Mouse (Mus musculus) left cerebral cortex, postnatal 36 days (tissue): ENCODE results near the gene Catsperd. TPM values are rescaled to one million over a fixed set of nuclear protein-coding genes. Genes with fewer than 3 reads are reported as not detected.
A peak's percentile ranks its signal among the peaks of the same experiment; 100 is the strongest.

Experiments
- DNase-seq, 2 experiments: peaks; one replicate each; pipeline ENCODE4 v3.0.0; 2021 to 2022; ENCODE audit warnings: low spot score in 2 of 2, mixed read lengths in 1 of 2
- intact Hi-C: fragments of 180-260 bp; cut with DNase I; formaldehyde crosslinking; loops from one replicate; pipeline ENCODE4 v1.15.1; 2025
- total RNA-seq, 2 experiments: library from RNA; stranded (reverse); gene quantifications; 2 replicates each; pipeline ENCODE4 v1.2.3; 2021

The Catsperd gene
- under 1 TPM; 0.57 to 0.91 TPM for total RNA-seq

DNA sequence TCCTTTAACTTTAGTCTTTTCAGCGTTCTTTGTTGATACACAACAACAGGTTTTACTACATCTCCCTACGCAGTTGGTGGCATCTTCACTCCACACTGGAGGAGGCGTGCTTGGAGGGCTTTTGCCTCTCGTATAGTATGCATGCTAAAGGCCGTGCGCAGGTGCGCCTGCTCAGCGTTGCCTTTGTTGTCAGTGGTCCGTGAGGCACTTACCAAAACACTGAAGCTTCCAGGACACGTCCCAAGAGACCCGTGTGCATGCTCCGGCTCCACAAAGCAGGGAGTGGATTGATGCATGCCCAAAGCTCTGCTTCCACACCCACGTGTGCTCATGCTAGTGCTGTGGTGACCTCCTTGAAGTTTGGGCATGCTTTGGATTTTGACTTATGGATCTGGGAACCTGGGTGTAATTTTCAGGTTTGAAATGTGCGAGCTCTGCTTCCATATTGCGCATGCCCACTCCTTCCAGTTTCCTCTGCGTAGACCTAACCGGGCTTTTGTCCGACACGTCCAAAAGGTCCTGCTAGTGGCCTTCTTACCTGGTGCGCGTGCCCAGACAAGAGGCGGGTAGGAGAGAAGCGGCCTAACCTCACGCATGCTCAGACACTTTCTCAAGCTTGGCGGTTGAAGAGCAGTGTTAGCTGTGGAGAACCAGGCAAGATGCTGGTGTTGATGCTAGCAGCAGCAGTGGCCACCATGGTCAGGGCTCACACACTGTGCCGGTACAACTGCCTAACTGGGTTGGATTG is at the start of gene Catsperd:
Gene Catsperd, plus strand, starts transcription at position 614 of the 748 bp plus-strand sequence.
- intact Hi-C loops = loop anchor here (2.0 to 5.0 kb wide), 2 partner anchors 15 to 40 kb away; partner anchors contain the start of gene Rpl36
- DNase-seq = no peak

- DNase-seq = no peak
- intact Hi-C loops = no loop called here
Observed at GRCm38 (mm10) chr17:56583071-56583470, 44.9 kb upstream of the Catsperd start.

GRCm38 (mm10) chr17:56583611-56584256 is 44.2 kb upstream of the Catsperd start:
- peak; percentile 24 to 29 for DNase-seq
- intact Hi-C loops = loop anchor here (2.0 kb wide), 1 partner anchor 89 kb away; the partner anchor contains the start of gene Ranbp3

GRCm38 (mm10) chr17:56584257-56585130 is 43.4 kb upstream of the Catsperd start, which contains the start of the genes Safb2 and Safb:
TSS of gene Safb2 (minus strand) at chr17:56584585.
TSS of gene Safb (plus strand) at chr17:56584825.
- intact Hi-C loops = loop anchor here (2.0 kb wide), 1 partner anchor 88 kb away; the partner anchor contains the start of gene Ranbp3
- peak; percentile 100 for DNase-seq

DNA sequence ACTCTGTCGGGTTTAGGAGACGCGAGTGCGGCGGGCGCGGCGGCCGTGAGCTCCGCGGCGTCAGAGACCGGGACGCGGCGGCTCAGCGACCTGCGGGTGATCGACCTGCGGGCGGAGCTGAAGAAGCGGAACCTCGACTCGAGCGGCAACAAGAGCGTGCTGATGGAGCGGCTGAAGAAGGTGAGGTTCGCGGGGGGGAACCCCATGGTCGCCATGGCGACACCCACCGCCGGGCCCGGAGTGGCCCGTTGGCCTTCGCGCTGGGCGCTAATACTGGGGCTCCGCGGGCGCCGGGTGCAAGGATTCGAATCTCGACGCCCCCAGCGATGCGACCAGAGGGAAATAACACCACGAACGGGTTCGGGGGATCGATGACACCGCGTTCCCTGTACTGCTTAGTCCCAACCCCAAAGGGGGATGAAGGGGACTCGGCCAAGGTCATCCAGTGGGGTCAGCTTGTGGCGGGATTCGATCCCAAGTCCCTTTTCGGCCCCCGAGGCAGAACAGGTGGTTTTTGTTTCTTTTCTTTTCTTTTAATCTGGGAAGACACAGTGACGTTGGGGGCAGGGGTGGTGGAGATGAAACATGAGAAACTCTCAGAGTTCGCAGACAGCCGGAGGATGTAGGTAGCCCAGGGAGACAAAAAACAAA is 42.6 kb upstream of the Catsperd start:
- intact Hi-C loops = loop anchor here (2.0 kb wide), 1 partner anchor 88 kb away; the partner anchor contains the start of gene Ranbp3
- no peak for DNase-seq

GRCm38 (mm10) chr17:56587773-56588172 is 40.2 kb upstream of the Catsperd start:
- intact Hi-C loops = no loop called here
- DNase-seq = no peak

- DNase-seq = no peak
- intact Hi-C loops = no loop called here
Observed at GRCm38 (mm10) chr17:56588921-56589320, 39.0 kb upstream of the Catsperd start.

DNA sequence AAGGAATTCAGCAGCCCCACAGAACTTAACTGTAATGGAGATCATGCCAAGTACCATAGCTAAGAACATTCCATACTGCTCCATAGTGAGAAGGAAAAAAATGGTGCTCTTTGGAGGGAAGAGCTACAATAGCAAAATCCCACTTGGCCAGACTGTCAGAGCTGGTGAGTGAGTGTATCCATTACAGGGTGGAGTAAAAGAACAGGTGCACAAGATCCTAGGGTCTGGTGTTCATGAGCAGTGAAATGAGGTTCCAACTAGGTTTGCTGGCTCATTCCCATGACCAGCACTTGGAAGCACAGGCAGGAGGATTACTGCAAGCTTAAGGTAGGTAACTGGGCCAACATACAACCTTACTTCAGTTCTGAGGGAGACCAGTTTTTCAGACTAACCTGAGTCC is 35.4 kb upstream of the Catsperd start:
- intact Hi-C loops = no loop called here
- no peak for DNase-seq

- intact Hi-C loops = no loop called here
- no peak for DNase-seq
Observed at GRCm38 (mm10) chr17:56593527-56594271, 34.2 kb upstream of the Catsperd start.

DNA sequence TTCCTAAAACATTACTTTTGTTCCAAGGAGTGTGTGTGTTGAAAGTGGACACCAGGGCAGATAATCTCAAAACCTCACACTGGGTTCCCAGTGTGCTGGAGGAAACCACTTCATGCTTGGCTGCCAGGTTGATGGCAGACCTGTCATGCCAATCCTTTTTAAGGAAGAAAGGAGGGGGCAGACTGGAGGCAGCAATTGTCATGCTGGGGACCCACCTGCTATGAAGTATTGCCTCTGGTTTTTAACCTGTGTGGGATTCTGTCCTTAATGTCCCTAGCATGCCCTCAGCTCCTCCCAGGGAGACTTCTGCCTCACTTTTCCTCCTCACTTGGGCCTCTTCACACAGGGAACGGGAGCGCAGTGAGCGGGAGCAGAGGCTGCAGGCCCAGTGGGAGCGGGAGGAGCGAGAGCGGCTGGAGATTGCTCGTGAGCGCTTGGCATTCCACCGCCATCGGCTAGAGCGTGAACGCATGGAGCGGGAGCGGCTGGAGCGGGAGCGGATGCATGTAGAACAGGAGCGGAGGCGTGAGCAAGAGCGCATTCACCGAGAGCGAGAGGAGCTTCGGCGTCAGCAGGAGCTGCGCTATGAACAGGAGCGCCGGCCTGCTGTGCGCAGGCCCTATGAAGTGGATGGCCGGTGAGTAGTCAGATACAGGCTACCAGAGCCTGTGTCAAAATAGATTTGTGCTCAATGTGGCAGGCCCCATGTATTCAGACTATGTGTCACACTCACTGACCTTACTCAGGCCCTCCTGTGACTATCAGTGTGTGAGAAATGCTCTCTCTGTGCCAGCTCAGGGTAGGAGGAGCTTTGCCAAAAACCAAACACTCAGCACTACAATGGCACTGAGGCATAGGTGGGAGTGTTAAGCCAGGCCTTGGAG is 24.5 kb upstream of the Catsperd start:
- intact Hi-C loops = no loop called here

GRCm38 (mm10) chr17:56604070-56604380 is 23.9 kb upstream of the Catsperd start:
- intact Hi-C loops = no loop called here
- no peak for DNase-seq

More for the DNA sequence above, 24.5 kb upstream of the Catsperd start:
- no peak for DNase-seq

DNA sequence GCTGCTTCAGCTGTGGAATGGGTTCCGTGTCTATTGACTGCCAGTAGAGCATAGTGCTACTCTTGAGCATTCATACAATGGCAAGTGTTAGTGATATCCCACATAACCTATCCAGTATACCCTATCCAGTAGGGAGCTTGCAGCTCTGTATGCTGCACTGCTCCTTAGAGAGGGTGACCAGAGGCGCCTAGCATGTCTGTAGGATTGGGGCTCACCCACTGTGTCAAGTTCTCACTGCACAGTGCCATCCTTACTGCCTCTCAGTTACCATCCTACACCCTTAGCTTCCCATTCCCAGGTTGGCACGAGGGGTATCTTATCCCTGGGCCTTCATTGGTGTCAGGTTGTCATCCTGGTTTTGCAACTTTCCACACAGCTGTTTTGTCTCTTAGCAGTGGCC is 23.5 kb upstream of the Catsperd start:
- no peak for DNase-seq
- intact Hi-C loops = no loop called here

- DNase-seq = no peak
- intact Hi-C loops = no loop called here
Observed at GRCm38 (mm10) chr17:56605431-56605830, 22.5 kb upstream of the Catsperd start.

- intact Hi-C loops = no loop called here
Observed at GRCm38 (mm10) chr17:56607521-56608062, 20.4 kb upstream of the Catsperd start.

GRCm38 (mm10) chr17:56608699-56609098 is 19.2 kb upstream of the Catsperd start:
- DNase-seq = no peak
- intact Hi-C loops = no loop called here

More at GRCm38 (mm10) chr17:56607521-56608062, 20.4 kb upstream of the Catsperd start:
- DNase-seq = no peak

DNA sequence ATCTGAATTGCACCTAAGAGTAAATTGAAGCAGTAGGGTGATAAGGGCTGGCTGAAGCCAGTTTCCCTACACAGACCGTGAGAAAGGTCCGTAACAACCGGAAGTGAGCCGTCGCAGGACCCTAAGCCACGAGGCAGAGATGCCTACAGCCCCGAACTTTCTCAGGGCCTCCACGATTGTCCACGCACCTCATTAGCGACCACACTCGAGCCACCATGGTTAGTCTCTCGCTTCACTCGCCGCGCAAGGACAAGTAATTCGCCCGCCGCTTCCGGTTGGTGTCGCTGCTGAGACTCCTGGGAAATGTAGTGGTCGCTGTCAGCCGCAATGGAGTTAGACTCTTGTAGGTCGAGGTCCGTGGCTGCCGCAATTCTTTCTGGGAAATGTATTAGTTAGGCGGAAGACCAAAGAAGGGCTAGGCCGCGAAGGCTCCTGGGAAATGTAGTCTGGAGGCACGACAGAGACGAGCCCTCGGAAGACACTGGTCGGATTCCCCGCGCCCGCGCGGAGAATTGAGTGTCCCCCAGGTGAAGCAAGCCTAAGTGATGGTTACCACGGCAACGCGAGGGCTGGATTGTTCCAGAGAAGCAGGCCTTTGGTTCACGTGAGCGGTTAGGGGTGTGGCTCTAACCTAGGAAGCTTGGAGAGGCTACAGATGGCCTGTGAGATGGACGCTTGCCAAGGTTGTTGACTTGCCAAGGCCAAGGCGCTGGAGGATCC is 18.3 kb upstream of the Catsperd start, which contains the start of gene 2410015M20Rik:
Gene 2410015M20Rik, minus strand, starts transcription at position 320 of the 720 bp plus-strand sequence.
- DNase-seq = peak; percentile 96 to 97
- intact Hi-C loops = loop anchor here (5.0 kb wide), 1 partner anchor 153 kb away; the partner anchor contains the start of gene Dus3l

DNA sequence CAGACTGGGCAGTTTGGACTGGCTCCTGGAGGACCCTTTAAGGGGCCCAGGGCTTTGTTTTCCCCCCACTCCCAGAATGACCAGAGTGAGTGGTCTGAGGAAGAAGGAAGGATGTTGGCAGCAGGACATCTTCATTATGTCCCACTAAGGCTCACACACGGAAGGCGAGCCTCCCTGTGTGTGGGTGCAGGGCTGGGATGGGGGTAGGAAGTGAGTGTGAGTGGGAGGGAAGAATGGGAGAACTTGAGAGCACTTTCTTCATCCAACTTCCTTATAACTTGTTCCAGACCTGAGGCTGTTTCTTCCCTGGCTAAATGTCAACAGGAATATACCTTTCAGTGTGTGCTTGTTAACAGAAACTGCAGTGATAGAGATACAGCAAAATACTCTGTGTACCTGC is 16.6 kb upstream of the Catsperd start:
- DNase-seq = no peak
- intact Hi-C loops = loop anchor here (5.0 kb wide), 1 partner anchor 151 kb away; the partner anchor contains the start of gene Dus3l
